Mouse (Mus musculus): Measurements from ENCODE around the gene Abhd12b. TPM values are rescaled to one million over a fixed set of nuclear protein-coding genes. Genes with fewer than 3 reads are reported as not detected.

Abhd12b gene
- total and polyA plus RNA-seq, 2 experiments from 2014 or later, result not detected

GRCm38 (mm10) chr12:70214281-70214680 lies 60.3 kb downstream of the Abhd12b start:
- Histone ChIP-seq H3K4me2 (ENCODE audit: low read depth, low read length) (no peak overlapping the region), H3K9me3 (ENCODE audit: low read length) (no peaks in the 10 kb centered on the region), H3K27me3 (ENCODE audit: insufficient read depth, low read length) (no peaks in the 10 kb centered on the region), H3K4me3 (ENCODE audit: low read length) (no peak overlapping the region), H3K27ac (no peak overlapping the region), H3K4me1 (ENCODE audit: insufficient read depth, low read length) (no peaks in the 10 kb centered on the region), H3K36me3 (ENCODE audit: insufficient read depth, low read length) (no peaks in the 10 kb centered on the region), H3K9ac (replicated peaks; ENCODE audit: low read length) (no peak overlapping the region)
- no peak for TF ChIP-seq CTCF (IDR thresholded peaks at IDR 0.05; ENCODE audit: low read depth)
- ATAC-seq (no peak), DNase-seq (ENCODE audit: low spot score) (no peak)
- 80% methylated on average over 8 of the region's 8 CpGs for WGBS

DNA sequence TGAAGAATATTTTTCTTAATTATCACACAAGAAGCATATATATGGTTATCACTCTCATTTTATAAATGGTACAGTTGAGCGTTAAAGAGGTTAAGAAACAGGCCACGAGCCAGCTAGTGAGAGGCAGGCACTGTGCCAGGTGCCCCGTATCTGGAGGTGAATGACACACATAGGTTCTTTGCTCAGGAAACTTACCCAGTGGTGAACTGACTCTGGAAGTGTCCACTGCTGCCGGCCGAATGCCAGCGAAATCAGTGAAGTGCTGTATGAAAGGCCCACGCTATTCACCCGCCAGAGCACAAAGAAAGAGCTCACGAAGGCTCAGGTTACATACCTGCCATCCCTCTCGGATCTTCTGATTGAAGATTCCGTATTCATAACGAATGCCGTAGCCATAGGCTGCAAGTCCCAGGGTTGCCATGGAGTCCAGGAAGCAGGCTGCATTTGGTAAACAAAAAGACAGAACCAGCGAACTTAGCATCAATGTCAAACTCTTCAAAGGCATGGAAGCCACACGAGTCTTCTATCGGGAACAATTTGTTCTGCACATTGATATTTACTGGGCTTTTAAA lies 62.4 kb downstream of the Abhd12b start:
- Histone ChIP-seq H3K27ac (no peak overlapping the region), H3K9me3 (ENCODE audit: low read length) (no peaks in the 10 kb centered on the region), H3K4me3 (ENCODE audit: low read length) (no peak overlapping the region), H3K27me3 (ENCODE audit: insufficient read depth, low read length) (no peaks in the 10 kb centered on the region), H3K9ac (replicated peaks; ENCODE audit: low read length) (no peak overlapping the region), H3K4me1 (ENCODE audit: insufficient read depth, low read length) (no peaks in the 10 kb centered on the region), H3K36me3 (ENCODE audit: insufficient read depth, low read length) (no peaks in the 10 kb centered on the region), H3K4me2 (ENCODE audit: low read depth, low read length) (no peak overlapping the region)
- ATAC-seq, result peak; percentile 29; the same call in 1 of the 2 replicates
- no peak for TF ChIP-seq CTCF (IDR thresholded peaks at IDR 0.05; ENCODE audit: low read depth)
- DNase-seq (ENCODE audit: low spot score), result no peak
- 29% methylated on average over 16 of the region's 16 CpGs for WGBS

- no peak for ATAC-seq
Observed at GRCm38 (mm10) chr12:70218795-70219540, 65.0 kb downstream of the Abhd12b start.

GRCm38 (mm10) chr12:70221425-70221824 lies 67.5 kb downstream of the Abhd12b start:
- ATAC-seq (no peak), DNase-seq (ENCODE audit: low spot score) (no peak)
- Histone ChIP-seq H3K4me1 (ENCODE audit: insufficient read depth, low read length) (no peaks in the 10 kb centered on the region), H3K27me3 (ENCODE audit: insufficient read depth, low read length) (no peaks in the 10 kb centered on the region), H3K9ac (replicated peaks; ENCODE audit: low read length) (no peak overlapping the region), H3K4me3 (ENCODE audit: low read length) (no peak overlapping the region), H3K27ac (no peak overlapping the region), H3K36me3 (ENCODE audit: insufficient read depth, low read length) (no peaks in the 10 kb centered on the region), H3K4me2 (ENCODE audit: low read depth, low read length) (no peak overlapping the region), H3K9me3 (ENCODE audit: low read length) (no peaks in the 10 kb centered on the region)
- WGBS, result 71% methylated on average over 5 of the region's 5 CpGs
- no peak for TF ChIP-seq CTCF (IDR thresholded peaks at IDR 0.05; ENCODE audit: low read depth)

More at GRCm38 (mm10) chr12:70218795-70219540, 65.0 kb downstream of the Abhd12b start:
- TF ChIP-seq CTCF (IDR thresholded peaks at IDR 0.05; ENCODE audit: low read depth), result no peak
- no peaks in the 10 kb centered on the region for H3K9me3 ChIP-seq (ENCODE audit: low read length)
- H3K4me2 ChIP-seq (ENCODE audit: low read depth, low read length), result no peak overlapping the region
- no peak for DNase-seq (ENCODE audit: low spot score)
- H3K27me3 ChIP-seq (ENCODE audit: insufficient read depth, low read length), result no peaks in the 10 kb centered on the region
- no peak overlapping the region for H3K9ac ChIP-seq (replicated peaks; ENCODE audit: low read length)
- no peaks in the 10 kb centered on the region for H3K4me1 ChIP-seq (ENCODE audit: insufficient read depth, low read length)
- H3K4me3 ChIP-seq (ENCODE audit: low read length), result no peak overlapping the region
- H3K36me3 ChIP-seq (ENCODE audit: insufficient read depth, low read length), result no peaks in the 10 kb centered on the region
- no peak overlapping the region for H3K27ac ChIP-seq
- WGBS, result 84% methylated on average over 8 of the region's 8 CpGs

DNA sequence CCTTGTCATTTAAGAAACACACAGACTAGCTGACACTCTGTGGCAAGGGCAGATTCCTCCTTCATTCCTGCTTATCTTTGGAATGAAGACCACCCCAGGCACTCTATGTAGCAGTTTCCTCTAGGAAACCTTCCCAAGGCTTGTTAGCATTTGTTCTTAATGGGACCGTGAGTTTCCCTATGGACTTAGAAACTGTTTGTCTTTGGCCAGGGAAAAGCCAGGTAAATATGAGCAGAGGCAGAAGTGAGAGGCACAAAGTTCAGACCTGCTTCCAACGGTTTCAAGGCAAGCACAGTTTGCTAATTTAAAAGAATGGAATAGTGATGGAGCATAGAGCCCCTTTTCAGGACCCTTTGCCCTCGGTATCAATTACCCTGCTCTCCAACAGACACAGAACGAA lies 69.4 kb downstream of the Abhd12b start:
- no peak for DNase-seq (ENCODE audit: low spot score)
- Histone ChIP-seq H3K9ac (replicated peaks; ENCODE audit: low read length) (no peak overlapping the region), H3K4me2 (ENCODE audit: low read depth, low read length) (no peak overlapping the region), H3K4me3 (ENCODE audit: low read length) (no peak overlapping the region), H3K4me1 (ENCODE audit: insufficient read depth, low read length) (peaks cover 6% of the 10 kb centered on the region; the same call in 1 of the 2 replicates), H3K36me3 (ENCODE audit: insufficient read depth, low read length) (no peaks in the 10 kb centered on the region), H3K27ac (no peak overlapping the region), H3K27me3 (ENCODE audit: insufficient read depth, low read length) (no peaks in the 10 kb centered on the region), H3K9me3 (ENCODE audit: low read length) (no peaks in the 10 kb centered on the region)
- 74% methylated on average over 4 of the region's 4 CpGs for WGBS
- no peak for TF ChIP-seq CTCF (IDR thresholded peaks at IDR 0.05; ENCODE audit: low read depth)
- ATAC-seq, result no peak

GRCm38 (mm10) chr12:70226655-70227054 lies 72.7 kb downstream of the Abhd12b start:
- H3K4me3 ChIP-seq (ENCODE audit: low read length), result peak overlapping the region; percentile 37
- TF ChIP-seq CTCF (IDR thresholded peaks at IDR 0.05; ENCODE audit: low read depth), result no peak
- peaks cover 6% of the 10 kb centered on the region; the same call in 1 of the 2 replicates for H3K4me1 ChIP-seq (ENCODE audit: insufficient read depth, low read length)
- no peaks in the 10 kb centered on the region for H3K27me3 ChIP-seq (ENCODE audit: insufficient read depth, low read length)
- ATAC-seq (peak; percentile 5; the same call in 1 of the 2 replicates), DNase-seq (ENCODE audit: low spot score) (no peak)
- no peaks in the 10 kb centered on the region for H3K9me3 ChIP-seq (ENCODE audit: low read length)
- H3K9ac ChIP-seq (replicated peaks; ENCODE audit: low read length), result peak overlapping the region; percentile 48; the same call in 1 of the 2 replicates
- H3K27ac ChIP-seq, result no peak overlapping the region
- WGBS, result 50% methylated on average over 5 of the region's 5 CpGs
- no peaks in the 10 kb centered on the region for H3K36me3 ChIP-seq (ENCODE audit: insufficient read depth, low read length)
- peak overlapping the region; percentile 58 for H3K4me2 ChIP-seq (ENCODE audit: low read depth, low read length)
